ENCODE assay signal across 9 mouse cellular contexts in the genomic region with DNA sequence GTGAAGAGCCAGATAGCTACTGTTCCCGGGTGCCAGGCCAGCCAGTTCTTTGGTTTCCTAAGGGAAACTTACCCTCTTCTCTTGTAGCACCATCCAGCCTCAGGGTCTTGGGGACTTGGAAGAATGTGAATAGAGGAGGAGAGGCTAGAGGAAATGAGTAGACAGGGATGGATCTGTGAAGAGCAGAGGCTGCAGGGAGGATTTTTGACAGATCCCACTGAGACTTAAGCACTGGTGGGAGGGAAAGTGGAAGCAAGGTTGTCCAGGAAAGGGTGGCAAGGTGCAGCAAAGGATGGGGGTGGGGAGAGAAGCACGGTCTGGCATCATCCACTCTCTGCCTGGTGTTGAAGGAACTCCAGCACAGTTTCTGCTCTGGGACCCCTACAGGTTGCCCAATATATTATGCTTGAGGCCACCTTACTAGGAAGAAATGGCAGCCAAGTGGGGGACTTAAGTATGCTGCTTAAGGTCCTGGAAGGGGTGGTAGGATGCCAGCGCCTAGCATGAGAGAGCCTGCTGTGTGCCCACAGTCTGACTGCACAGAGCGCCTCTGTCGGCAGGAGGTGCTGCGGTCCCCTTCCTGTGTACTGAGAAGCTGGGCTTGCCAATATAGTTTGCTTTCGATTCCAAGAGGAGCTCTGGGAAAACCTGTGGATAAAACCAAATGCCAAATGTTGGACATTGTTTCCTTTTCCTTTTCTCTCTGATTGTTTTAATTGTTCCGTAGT. TPM values are rescaled to one million over a fixed set of nuclear protein-coding genes. Genes with fewer than 3 reads are reported as not detected.
DNase-seq lines count a peak whose midpoint lies in the region; ATAC-seq and TF ChIP-seq lines count a peak whose summit lies in the region.
"Had no signal": no experiment of that assay in that cellular context is flagged by ENCODE, and none has a peak within 500 bp of the region (broad histone marks: within the 10 kb centered on the region; RNA-seq: fewer than 3 reads in every experiment).

No protein-coding gene starts in this region.

- DNase-seq in kidney, adult 2 months: peak; percentile 42
- DNase-seq in ES-CJ7 (ENCODE audit: low read depth, low spot score): peak; percentile 38
- peak; percentile 36 for DNase-seq in brain, embryonic 14.5 days (ENCODE audit: low read depth)
- DNase-seq in spleen, postnatal 4 days (ENCODE audit: low spot score in 2 of 2): no peak

- no peak for ATAC-seq in kidney, embryonic 16.5 days (ENCODE audit: low FRiP score, low TSS enrichment)
- no peak for ATAC-seq in heart, embryonic 11.5 days (replicated peaks; ENCODE audit: insufficient number of reproducible peaks, low FRiP score, low TSS enrichment)
- no peak for ATAC-seq in CD4-positive, CD25-positive, alpha-beta regulatory T cell, adult 4 months
- no peak for ATAC-seq in forebrain, embryonic 13.5 days
- ATAC-seq: intestine, embryonic 16.5 days had no signal

- no peak overlapping the region for H3K4me3 ChIP-seq in kidney, adult 2 months (ENCODE audit: insufficient read depth, low read depth, low read length)
- H3K4me3 ChIP-seq in kidney, embryonic 16.5 days (ENCODE audit: low read length): no peak overlapping the region
- no peak overlapping the region for H3K4me3 ChIP-seq in heart, embryonic 11.5 days (ENCODE audit: low read depth, low read length)
- H3K4me3 ChIP-seq in forebrain, embryonic 13.5 days: no peak overlapping the region

- H3K4me2 ChIP-seq in kidney, embryonic 16.5 days (replicated peaks; ENCODE audit: low read depth, low read length): no peak overlapping the region
- no peak overlapping the region for H3K4me2 ChIP-seq in heart, embryonic 11.5 days
- H3K4me2 ChIP-seq in forebrain, embryonic 13.5 days: no peak overlapping the region

- H3K27me3 ChIP-seq in kidney, adult 2 months (replicated peaks; ENCODE audit: control insufficient read depth, insufficient read depth, low read length): no peaks in the 10 kb centered on the region
- no peaks in the 10 kb centered on the region for H3K27me3 ChIP-seq in kidney, embryonic 16.5 days (ENCODE audit: insufficient read depth, low read length)
- no peaks in the 10 kb centered on the region for H3K27me3 ChIP-seq in heart, embryonic 11.5 days (ENCODE audit: control insufficient read depth, insufficient read depth, low read length)
- H3K27me3 ChIP-seq in forebrain, embryonic 13.5 days: no peaks in the 10 kb centered on the region

- peaks cover 2% of the 10 kb centered on the region; the same call in 1 of the 2 replicates for H3K36me3 ChIP-seq in kidney, adult 2 months (ENCODE audit: control insufficient read depth, insufficient read depth, low read length)
- H3K36me3 ChIP-seq in kidney, embryonic 16.5 days (ENCODE audit: insufficient read depth, low read length): peaks cover 35% of the 10 kb centered on the region
- peaks cover 18% of the 10 kb centered on the region for H3K36me3 ChIP-seq in heart, embryonic 11.5 days (ENCODE audit: control insufficient read depth, insufficient read depth, low read length)
- H3K36me3 ChIP-seq in forebrain, embryonic 13.5 days (ENCODE audit: poor library complexity, severe bottlenecking): peaks cover 54% of the 10 kb centered on the region

- TF ChIP-seq POLR2A in kidney, adult 2 months (IDR thresholded peaks at IDR 0.05; ENCODE audit: low read depth, low read length): no peak
- TF ChIP-seq POLR2A in brain, embryonic 14.5 days (IDR thresholded peaks at IDR 0.05; ENCODE audit: borderline replicate concordance, extremely low read depth, insufficient read depth, insufficient read length, poor library complexity, severe bottlenecking): no peak

- H3K27ac ChIP-seq in kidney, adult 2 months (ENCODE audit: insufficient read depth, low read depth, low read length): no peak overlapping the region
- no peak overlapping the region for H3K27ac ChIP-seq in kidney, embryonic 16.5 days (ENCODE audit: low read length)
- H3K27ac ChIP-seq in heart, embryonic 11.5 days (ENCODE audit: low read depth, low read length): 0 out of 2 replicates have a peak overlapping the region, but pooled peaks have one; percentile 15
- no peak overlapping the region for H3K27ac ChIP-seq in forebrain, embryonic 13.5 days

- no peak overlapping the region for H3K9ac ChIP-seq in kidney, embryonic 16.5 days (replicated peaks; ENCODE audit: low read length)
- H3K9ac ChIP-seq in heart, embryonic 11.5 days (ENCODE audit: low read depth, low read length): no peak overlapping the region
- H3K9ac ChIP-seq in forebrain, embryonic 13.5 days: no peak overlapping the region

- peak; percentile 31; the same call in 1 of the 2 replicates for TF ChIP-seq CTCF in kidney, adult 2 months (conservative IDR thresholded peaks at IDR 0.05; ENCODE audit: insufficient read depth, insufficient read length, low read depth, low read length)
- no peak for TF ChIP-seq CTCF in brain, embryonic 14.5 days (IDR thresholded peaks at IDR 0.05; ENCODE audit: borderline replicate concordance, extremely low read depth, insufficient read depth, insufficient read length)

- no peaks in the 10 kb centered on the region for H3K9me3 ChIP-seq in kidney, embryonic 16.5 days (ENCODE audit: low read length)
- H3K9me3 ChIP-seq in heart, embryonic 11.5 days (replicated peaks; ENCODE audit: control insufficient read depth, low read length): no peaks in the 10 kb centered on the region
- H3K9me3 ChIP-seq in forebrain, embryonic 13.5 days (replicated peaks): no peaks in the 10 kb centered on the region

- peaks cover 11% of the 10 kb centered on the region for H3K4me1 ChIP-seq in kidney, adult 2 months (ENCODE audit: control insufficient read depth, insufficient read depth, low read length)
- H3K4me1 ChIP-seq in kidney, embryonic 16.5 days (ENCODE audit: insufficient read depth, low read length): no peaks in the 10 kb centered on the region
- 0 out of 2 replicates have a peak, but pooled peaks cover 3% of the 10 kb centered on the region for H3K4me1 ChIP-seq in heart, embryonic 11.5 days (ENCODE audit: control insufficient read depth, insufficient read depth, low read length)
- no peaks in the 10 kb centered on the region for H3K4me1 ChIP-seq in forebrain, embryonic 13.5 days

- WGBS in kidney, adult 2 months: 75% methylated on average over 8 of the region's 8 CpGs
- WGBS in kidney, embryonic 16.5 days: 88% methylated on average over 8 of the region's 8 CpGs
- WGBS in heart, embryonic 11.5 days (ENCODE audit: insufficient replicate concordance): 87% methylated on average over 8 of the region's 8 CpGs
- 84% methylated on average over 8 of the region's 8 CpGs for WGBS in forebrain, embryonic 13.5 days

RNA-seq across cellular contexts. Expression of gene Rapsn, which starts 17.2 kb away (rescaled TPM):
- 7.0 TPM in 2 replicates for polyA plus RNA-seq in kidney, adult 2 months (2012; rRNA removed)
- 2.4 and 3.0 TPM in 2 replicates for polyA plus RNA-seq in kidney, embryonic 16.5 days (2015; fragmentation: Nextera tagmentation; extraction: Ambion mirVana)
- polyA plus RNA-seq in brain, embryonic 14.5 days (2012; rRNA removed): 0.83 and 1.1 TPM in 2 replicates
- polyA plus RNA-seq in heart, embryonic 11.5 days (2014; fragmentation: Nextera tagmentation; extraction: Ambion mirVana): 11.1 and 11.3 TPM in 2 replicates
- polyA plus RNA-seq in CD4-positive, CD25-positive, alpha-beta regulatory T cell, adult 4 months (2017; shearing (Covaris generic)): 1 to 10 TPM; 5.4 to 7.7 TPM
- 0.72 and 1.8 TPM in 2 replicates for polyA plus RNA-seq in forebrain, embryonic 13.5 days (2015; fragmentation: Nextera tagmentation; extraction: Ambion mirVana)

RNA-seq across cellular contexts. Expression of gene Psmc3, which starts 35.6 kb away (rescaled TPM):
- 114 and 127 TPM in 2 replicates for polyA plus RNA-seq in kidney, adult 2 months (2012; rRNA removed)
- 357 and 361 TPM in 2 replicates for polyA plus RNA-seq in kidney, embryonic 16.5 days (2015; fragmentation: Nextera tagmentation; extraction: Ambion mirVana)
- polyA plus RNA-seq in brain, embryonic 14.5 days (2012; rRNA removed): 159 and 160 TPM in 2 replicates
- 316 and 322 TPM in 2 replicates for polyA plus RNA-seq in heart, embryonic 11.5 days (2014; fragmentation: Nextera tagmentation; extraction: Ambion mirVana)
- polyA plus RNA-seq in CD4-positive, CD25-positive, alpha-beta regulatory T cell, adult 4 months (2017; shearing (Covaris generic)): 100 to 1,000 TPM; 198 to 201 TPM
- 276 and 277 TPM in 2 replicates for polyA plus RNA-seq in forebrain, embryonic 13.5 days (2015; fragmentation: Nextera tagmentation; extraction: Ambion mirVana)

RNA-seq across cellular contexts. Expression of gene Slc39a13, which starts 52.0 kb away (rescaled TPM):
- 87.2 and 103 TPM in 2 replicates for polyA plus RNA-seq in kidney, adult 2 months (2012; rRNA removed)
- polyA plus RNA-seq in kidney, embryonic 16.5 days (2015; fragmentation: Nextera tagmentation; extraction: Ambion mirVana): 44.6 and 57.9 TPM in 2 replicates
- polyA plus RNA-seq in brain, embryonic 14.5 days (2012; rRNA removed): 50.7 and 58.1 TPM in 2 replicates
- polyA plus RNA-seq in heart, embryonic 11.5 days (2014; fragmentation: Nextera tagmentation; extraction: Ambion mirVana): 34.0 and 36.3 TPM in 2 replicates
- 10 to 100 TPM; 33.1 to 55.2 TPM for polyA plus RNA-seq in CD4-positive, CD25-positive, alpha-beta regulatory T cell, adult 4 months (2017; shearing (Covaris generic))
- polyA plus RNA-seq in forebrain, embryonic 13.5 days (2015; fragmentation: Nextera tagmentation; extraction: Ambion mirVana): 19.7 and 21.0 TPM in 2 replicates

Comparison
In these comparisons a context has a peak if more than half of its experiments do, and no peak if none do; other contexts are left out.
1. DNase-seq: peak in kidney, adult 2 months (single experiment), ES-CJ7 (single experiment) and brain, embryonic 14.5 days (single experiment); none in spleen, postnatal 4 days (0 of 2).